Mouse (Mus musculus): ENCODE data around the gene Eif4e. TPM values are rescaled to one million over a fixed set of nuclear protein-coding genes. Genes with fewer than 3 reads are reported as not detected.

The Eif4e gene
- polyA plus RNA-seq, 1 experiment from 2014 or later = 308 TPM

DNA sequence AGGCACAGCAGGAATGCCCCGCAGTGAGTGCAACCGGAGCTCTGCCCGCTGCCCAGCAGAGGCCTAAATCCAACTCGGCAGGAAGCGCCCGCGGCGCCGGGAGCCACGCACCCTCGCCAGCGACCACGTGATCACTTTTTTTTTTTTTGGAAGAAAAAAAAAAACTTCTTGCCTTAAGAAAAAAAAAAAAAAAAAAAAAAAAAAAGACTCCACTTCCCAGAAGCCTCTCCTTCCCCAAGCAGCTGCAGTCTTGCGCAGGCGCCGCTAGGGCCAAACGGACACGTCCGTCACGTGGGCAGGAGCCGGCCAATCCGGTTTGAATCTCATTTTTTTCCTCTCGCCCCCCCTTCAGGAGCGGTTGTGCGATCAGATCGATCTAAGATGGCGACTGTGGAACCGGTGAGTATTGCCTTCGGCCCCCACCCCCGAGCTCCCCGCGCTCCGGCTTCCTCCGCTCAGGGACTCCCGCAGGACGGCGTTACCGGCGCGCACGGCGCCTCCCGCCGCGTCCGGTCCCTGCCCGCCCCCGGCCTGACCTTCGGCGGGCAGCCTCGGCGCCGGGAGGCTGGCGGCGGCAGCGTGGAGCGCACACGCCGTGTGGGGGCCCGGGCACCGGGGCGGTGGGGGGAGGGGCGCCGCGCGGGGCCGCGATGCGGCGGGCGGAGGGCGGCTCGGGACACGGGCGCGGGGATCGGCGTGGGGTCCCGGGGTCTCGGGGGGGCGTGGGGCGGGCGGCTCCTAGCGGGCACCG lies 1.1 kb downstream of the Eif4e start:
- peak overlapping the region; percentile 100 for H3K4me3 ChIP-seq (replicated peaks)
- no peaks in the 10 kb centered on the region for H3K9me3 ChIP-seq
- peaks cover 13% of the 10 kb centered on the region for H3K4me1 ChIP-seq (replicated peaks)
- no peaks in the 10 kb centered on the region for H3K27me3 ChIP-seq (replicated peaks)
- H3K4me2 ChIP-seq (replicated peaks) = peak overlapping the region; percentile 89
- H3K27ac ChIP-seq = peak overlapping the region; percentile 92
- H3K9ac ChIP-seq = peak overlapping the region; percentile 97
- peak; percentile 94 for ATAC-seq
- H3K36me3 ChIP-seq = no peaks in the 10 kb centered on the region
- under 1% methylated on average over 76 of the region's 85 CpGs for WGBS

DNA sequence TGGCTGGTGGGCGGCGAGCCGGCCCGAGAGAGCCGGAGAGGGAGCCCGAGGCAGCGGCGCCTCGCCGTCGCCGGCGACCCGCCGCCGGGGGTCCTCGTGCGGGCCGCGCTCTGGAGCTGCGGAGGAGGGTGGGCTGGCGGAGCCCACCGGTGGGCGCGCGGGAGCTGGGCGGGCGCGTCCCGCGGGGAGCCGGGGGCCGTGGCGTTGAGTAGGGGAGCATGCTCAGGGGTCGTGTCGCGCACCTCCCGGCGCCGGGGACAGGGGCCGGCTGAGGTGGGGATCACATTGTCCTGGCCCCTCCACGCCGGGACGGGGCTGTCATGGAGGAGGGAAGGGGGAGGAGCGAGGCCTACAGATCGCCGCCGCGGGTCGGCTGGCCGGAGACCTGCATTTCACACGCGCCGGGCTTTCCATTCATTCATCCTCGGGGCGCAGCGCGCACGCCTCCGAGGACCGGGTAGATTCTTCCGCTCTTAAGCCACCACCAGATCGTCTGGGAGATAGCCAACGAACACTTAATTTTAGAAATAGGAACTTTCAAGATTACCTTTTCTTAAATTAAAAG lies 1.8 kb downstream of the Eif4e start:
- H3K9ac ChIP-seq = peak overlapping the region; percentile 97
- H3K4me3 ChIP-seq (replicated peaks) = peak overlapping the region; percentile 100
- ATAC-seq = peak; percentile 52
- WGBS = under 1% methylated on average over 44 of the region's 64 CpGs
- peak overlapping the region; percentile 72 for H3K4me2 ChIP-seq (replicated peaks)
- H3K9me3 ChIP-seq = no peaks in the 10 kb centered on the region
- H3K27ac ChIP-seq = peak overlapping the region; percentile 91
- peaks cover 17% of the 10 kb centered on the region for H3K4me1 ChIP-seq (replicated peaks)
- no peaks in the 10 kb centered on the region for H3K36me3 ChIP-seq
- no peaks in the 10 kb centered on the region for H3K27me3 ChIP-seq (replicated peaks)

DNA sequence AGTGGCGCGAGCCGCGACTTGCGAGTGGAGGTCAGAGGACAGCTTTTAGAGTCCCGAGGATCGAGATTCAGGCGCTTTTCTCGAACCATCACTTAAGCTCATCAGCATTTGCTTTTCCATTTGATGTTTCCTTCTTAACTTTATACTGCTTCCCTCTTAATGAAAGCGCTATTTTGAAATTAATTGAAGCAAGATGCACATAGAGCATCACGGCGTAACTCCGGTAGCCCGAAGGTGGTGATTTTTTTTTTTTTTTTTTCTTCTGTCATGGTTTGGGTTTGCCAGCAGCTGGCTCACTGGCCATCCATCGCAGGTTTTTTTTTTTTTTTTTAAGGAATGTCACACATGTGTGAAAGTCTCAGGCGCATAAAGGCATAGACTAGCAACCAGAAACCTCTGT lies 2.3 kb downstream of the Eif4e start:
- no peak for ATAC-seq
- Histone ChIP-seq H3K4me3 (replicated peaks) (peak overlapping the region; percentile 100), H3K27me3 (replicated peaks) (no peaks in the 10 kb centered on the region), H3K4me1 (replicated peaks) (peaks cover 17% of the 10 kb centered on the region), H3K27ac (no peak overlapping the region), H3K9ac (peak overlapping the region; percentile 97), H3K4me2 (replicated peaks) (peak overlapping the region; percentile 72), H3K9me3 (no peaks in the 10 kb centered on the region), H3K36me3 (no peaks in the 10 kb centered on the region)
- WGBS = 2% methylated on average over 16 of the region's 16 CpGs

DNA sequence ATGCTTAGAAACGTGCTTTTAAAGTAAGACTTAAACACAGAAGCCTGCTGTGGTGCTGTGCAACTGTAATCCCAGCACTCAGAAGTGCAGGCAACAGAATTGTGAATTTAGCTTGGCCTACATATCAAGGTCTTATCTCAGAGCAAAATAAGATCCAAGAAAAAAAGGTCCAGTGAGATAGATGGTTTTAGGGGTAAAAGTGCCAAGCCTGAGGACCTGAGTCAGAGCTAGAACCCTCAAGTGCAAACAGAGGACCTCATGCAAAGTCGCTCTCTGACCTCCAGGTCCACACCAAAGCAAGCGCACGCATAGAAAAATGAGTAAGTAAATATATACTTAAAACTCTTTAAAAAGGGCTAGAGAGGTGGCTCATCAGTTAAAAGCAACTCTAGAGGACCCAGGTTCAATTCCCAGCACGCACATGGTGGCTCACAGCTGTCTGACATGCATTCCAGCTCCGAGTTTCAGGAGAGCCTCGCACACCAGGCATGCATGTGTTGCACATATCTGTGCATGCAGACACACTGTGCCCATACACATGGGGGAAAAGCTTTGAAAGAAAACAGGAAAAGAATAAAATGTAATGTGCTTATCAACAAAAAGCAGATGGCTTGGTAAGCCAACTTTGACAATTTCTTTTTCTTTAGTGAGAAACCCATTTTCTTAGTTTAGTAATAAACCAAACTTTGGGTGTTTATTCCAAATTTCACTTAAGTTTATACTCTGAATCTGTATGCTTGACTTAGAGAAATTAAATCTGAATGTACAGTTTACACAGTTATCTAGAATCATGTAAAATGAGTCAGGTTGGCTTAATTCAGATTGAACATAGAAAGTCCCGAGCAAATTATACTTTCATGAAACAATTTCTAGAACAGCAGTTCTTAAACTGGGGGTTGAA lies 4.8 kb downstream of the Eif4e start:
- WGBS = 56% methylated on average over 8 of the region's 8 CpGs
- H3K27me3 ChIP-seq (replicated peaks) = no peaks in the 10 kb centered on the region
- H3K4me3 ChIP-seq (replicated peaks) = no peak overlapping the region
- H3K27ac ChIP-seq = no peak overlapping the region
- no peak overlapping the region for H3K4me2 ChIP-seq (replicated peaks)
- peaks cover 17% of the 10 kb centered on the region for H3K4me1 ChIP-seq (replicated peaks)
- no peaks in the 10 kb centered on the region for H3K36me3 ChIP-seq
- H3K9me3 ChIP-seq = no peaks in the 10 kb centered on the region
- H3K9ac ChIP-seq = no peak overlapping the region
- no peak for ATAC-seq

DNA sequence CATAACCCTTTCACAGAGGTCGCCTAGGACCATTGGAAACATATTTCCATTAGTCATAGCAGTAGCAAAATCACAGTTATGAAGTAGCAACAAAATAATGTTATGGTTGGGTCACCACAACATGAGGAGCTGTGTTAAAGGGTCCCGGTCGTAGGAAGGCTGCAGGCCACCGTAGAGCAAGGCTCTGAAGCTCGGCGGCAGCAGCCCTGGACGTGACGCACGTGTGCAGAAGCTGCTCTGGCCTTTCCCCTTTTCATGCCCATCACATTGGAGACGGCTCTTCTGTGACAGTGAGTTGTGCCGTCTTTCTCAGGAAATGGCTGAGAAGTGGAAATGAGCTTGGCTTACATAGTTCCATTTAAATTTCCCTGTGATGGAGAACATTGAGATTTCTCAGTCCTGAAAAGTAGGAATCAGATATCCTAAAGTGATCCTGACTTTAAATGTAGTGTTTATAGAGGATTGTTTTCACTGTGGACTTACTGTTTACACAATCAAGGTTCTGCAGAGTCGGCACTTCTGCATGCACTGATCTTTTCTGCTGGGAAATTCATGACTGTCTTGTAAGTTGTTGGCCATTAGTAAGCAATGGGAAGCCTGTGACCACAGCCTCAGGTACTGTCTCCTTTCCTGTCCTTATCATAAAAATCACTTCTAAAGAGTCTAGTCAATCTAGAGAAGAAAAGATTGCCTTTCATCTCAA lies 5.7 kb downstream of the Eif4e start:
- H3K9ac ChIP-seq = no peak overlapping the region
- no peaks in the 10 kb centered on the region for H3K9me3 ChIP-seq
- ATAC-seq = no peak
- no peak overlapping the region for H3K4me2 ChIP-seq (replicated peaks)
- no peak overlapping the region for H3K4me3 ChIP-seq (replicated peaks)
- peaks cover 17% of the 10 kb centered on the region for H3K4me1 ChIP-seq (replicated peaks)
- H3K27me3 ChIP-seq (replicated peaks) = no peaks in the 10 kb centered on the region
- no peak overlapping the region for H3K27ac ChIP-seq
- 33% methylated on average over 12 of the region's 12 CpGs for WGBS
- no peaks in the 10 kb centered on the region for H3K36me3 ChIP-seq

DNA sequence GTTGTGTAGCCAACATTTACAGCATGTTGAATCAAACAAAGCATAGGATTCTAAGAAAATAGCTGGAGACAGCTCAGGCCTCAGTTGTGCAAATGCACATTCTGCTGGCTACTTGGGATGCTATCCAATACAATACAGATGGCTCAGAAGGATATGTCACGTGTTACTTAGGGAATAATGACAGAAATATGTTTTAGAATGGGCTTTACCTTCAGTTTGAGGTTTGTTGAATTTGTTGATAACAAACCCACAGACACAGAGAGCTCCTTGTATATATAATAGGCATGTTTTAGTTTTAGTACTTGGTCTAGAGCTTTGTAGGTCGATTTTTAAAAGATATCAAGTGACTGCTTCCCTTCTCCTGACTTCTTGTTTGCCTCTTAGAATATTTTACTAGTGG lies 6.8 kb downstream of the Eif4e start:
- Histone ChIP-seq H3K36me3 (no peaks in the 10 kb centered on the region), H3K27me3 (replicated peaks) (no peaks in the 10 kb centered on the region), H3K4me1 (replicated peaks) (peaks cover 17% of the 10 kb centered on the region), H3K4me2 (replicated peaks) (no peak overlapping the region), H3K9ac (no peak overlapping the region), H3K4me3 (replicated peaks) (no peak overlapping the region), H3K9me3 (no peaks in the 10 kb centered on the region), H3K27ac (no peak overlapping the region)
- no peak for ATAC-seq
- WGBS = 39% methylated on average over 2 of the region's 2 CpGs

DNA sequence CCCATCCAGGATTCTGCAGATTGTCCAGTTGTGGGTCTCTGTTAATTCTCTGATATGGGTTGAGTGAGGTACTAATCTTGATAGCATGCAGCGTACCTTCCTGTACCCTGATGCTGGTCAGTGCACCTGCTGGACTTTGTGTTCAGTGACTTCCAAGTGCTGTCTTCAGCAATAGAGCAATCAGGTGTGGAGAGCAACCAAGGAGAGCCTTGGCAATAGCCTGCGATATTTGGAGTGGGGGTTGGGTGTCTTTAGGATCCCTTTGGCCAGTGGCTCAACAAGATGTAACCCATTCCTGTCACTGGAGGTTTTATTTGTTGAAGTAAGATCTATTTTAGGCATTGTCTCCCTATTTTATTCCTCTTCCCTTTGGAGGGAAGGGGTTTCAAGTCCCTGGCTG lies 10.1 kb downstream of the Eif4e start:
- no peak for ATAC-seq
- Histone ChIP-seq H3K4me1 (replicated peaks) (0 out of 2 replicates have a peak, but pooled peaks cover 3% of the 10 kb centered on the region), H3K9ac (no peak overlapping the region), H3K4me2 (replicated peaks) (no peak overlapping the region), H3K4me3 (replicated peaks) (no peak overlapping the region), H3K27me3 (replicated peaks) (no peaks in the 10 kb centered on the region), H3K9me3 (no peaks in the 10 kb centered on the region), H3K36me3 (no peaks in the 10 kb centered on the region), H3K27ac (no peak overlapping the region)
- 87% methylated on average over 2 of the region's 2 CpGs for WGBS

DNA sequence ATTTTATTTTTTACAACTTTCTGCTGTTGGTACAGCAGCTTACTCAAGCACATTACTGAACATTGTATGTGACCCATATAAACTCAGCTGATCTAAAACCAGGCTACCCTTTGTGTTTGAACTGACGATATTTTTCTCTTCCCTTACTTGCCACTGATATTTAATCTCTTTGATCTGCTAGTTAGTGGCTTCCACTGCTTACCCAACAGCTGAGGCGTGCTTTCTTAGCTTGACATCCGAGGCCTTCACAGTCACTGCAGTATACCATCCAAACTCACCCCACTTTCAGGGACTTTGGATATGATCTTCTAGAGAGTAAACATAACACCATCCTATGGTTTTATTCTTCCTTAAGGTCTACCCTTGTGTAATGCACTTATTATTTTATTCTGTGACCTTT lies 16.6 kb downstream of the Eif4e start:
- Histone ChIP-seq H3K4me3 (replicated peaks) (no peak overlapping the region), H3K9me3 (no peaks in the 10 kb centered on the region), H3K27me3 (replicated peaks) (no peaks in the 10 kb centered on the region), H3K36me3 (no peaks in the 10 kb centered on the region), H3K27ac (no peak overlapping the region), H3K9ac (no peak overlapping the region), H3K4me1 (replicated peaks) (no peaks in the 10 kb centered on the region; the same call in 1 of the 2 replicates), H3K4me2 (replicated peaks) (no peak overlapping the region)
- ATAC-seq = no peak
- 59% methylated on average over 3 of the region's 3 CpGs for WGBS

DNA sequence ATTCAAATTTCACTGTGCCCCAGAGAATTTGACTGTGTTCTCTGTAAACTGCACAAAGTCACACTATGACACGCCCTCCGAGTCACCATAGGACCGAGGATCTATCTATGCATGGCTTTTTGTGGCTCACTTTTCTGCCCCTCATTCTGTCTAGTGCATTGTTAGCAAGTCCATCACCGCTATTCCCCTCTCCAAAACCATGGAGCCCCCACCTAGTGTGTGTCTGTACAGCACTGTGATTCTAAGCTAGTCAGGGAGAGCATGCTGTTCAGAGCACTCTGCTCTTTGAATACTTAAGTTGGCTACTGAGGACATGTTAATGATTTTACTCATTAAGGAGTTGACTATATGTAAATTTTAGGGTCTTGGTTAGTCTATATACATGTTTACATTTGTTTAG lies 18.1 kb downstream of the Eif4e start:
- no peak for ATAC-seq
- Histone ChIP-seq H3K27me3 (replicated peaks) (no peaks in the 10 kb centered on the region), H3K9ac (no peak overlapping the region), H3K9me3 (no peaks in the 10 kb centered on the region), H3K4me2 (replicated peaks) (no peak overlapping the region), H3K27ac (no peak overlapping the region), H3K4me1 (replicated peaks) (no peaks in the 10 kb centered on the region; the same call in 1 of the 2 replicates), H3K36me3 (no peaks in the 10 kb centered on the region), H3K4me3 (replicated peaks) (no peak overlapping the region)
- WGBS = 82% methylated on average over 4 of the region's 4 CpGs

DNA sequence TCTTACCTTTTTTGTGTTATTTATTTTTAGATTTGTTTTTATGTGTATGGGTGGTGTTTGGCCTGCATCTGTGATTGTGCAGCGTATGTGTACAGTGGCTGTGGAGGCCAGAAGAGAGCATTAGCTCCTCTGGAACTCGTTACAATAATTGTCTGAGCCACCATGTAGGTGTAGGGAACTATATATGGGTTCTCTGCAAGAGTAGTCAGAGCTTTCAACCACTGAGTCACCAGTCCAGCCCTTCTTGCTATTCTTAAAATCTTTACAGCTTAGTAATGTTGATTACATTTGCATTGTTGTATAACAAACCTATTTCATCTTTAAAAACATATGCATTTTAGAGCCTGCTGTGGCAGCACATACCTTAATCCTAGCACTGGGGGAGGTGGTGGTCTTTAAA lies 20.7 kb downstream of the Eif4e start:
- Histone ChIP-seq H3K9me3 (no peaks in the 10 kb centered on the region), H3K36me3 (peaks cover 11% of the 10 kb centered on the region; the same call in 1 of the 2 replicates), H3K4me2 (replicated peaks) (no peak overlapping the region), H3K9ac (no peak overlapping the region), H3K27me3 (replicated peaks) (no peaks in the 10 kb centered on the region), H3K27ac (no peak overlapping the region), H3K4me1 (replicated peaks) (no peaks in the 10 kb centered on the region; the same call in 1 of the 2 replicates), H3K4me3 (replicated peaks) (no peak overlapping the region)
- ATAC-seq = no peak
- 89% methylated on average over 2 of the region's 2 CpGs for WGBS

DNA sequence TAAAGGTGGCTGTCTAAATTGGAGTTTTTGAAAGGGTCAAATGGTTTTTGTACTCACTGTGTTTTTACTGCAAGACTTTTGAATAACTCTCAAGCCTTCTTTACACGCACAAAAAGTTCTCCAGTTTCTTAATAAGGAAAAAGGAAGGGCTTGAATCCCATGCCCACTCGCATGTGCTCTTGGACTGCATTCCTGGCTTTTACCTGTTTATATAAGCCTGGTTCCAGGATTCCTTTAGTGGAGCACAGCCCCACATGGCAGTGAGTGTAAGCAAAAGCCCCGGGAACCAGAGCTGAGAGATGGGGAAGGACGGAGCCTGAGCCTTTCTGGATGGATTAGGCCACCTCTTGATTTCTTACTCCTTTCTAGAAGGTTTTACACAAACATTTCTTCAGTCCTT lies 23.1 kb downstream of the Eif4e start:
- Histone ChIP-seq H3K9me3 (no peaks in the 10 kb centered on the region), H3K36me3 (peaks cover 11% of the 10 kb centered on the region; the same call in 1 of the 2 replicates), H3K27ac (no peak overlapping the region), H3K4me3 (replicated peaks) (no peak overlapping the region), H3K9ac (no peak overlapping the region), H3K4me2 (replicated peaks) (no peak overlapping the region), H3K27me3 (replicated peaks) (no peaks in the 10 kb centered on the region), H3K4me1 (replicated peaks) (no peaks in the 10 kb centered on the region; the same call in 1 of the 2 replicates)
- no peak for ATAC-seq
- 55% methylated on average over 4 of the region's 4 CpGs for WGBS

Measured in intestine, embryonic 15.5 days (tissue).